Mouse (Mus musculus): Measurements from ENCODE around the gene 1810010H24Rik. TPM values are rescaled to one million over a fixed set of nuclear protein-coding genes. Genes with fewer than 3 reads are reported as not detected.

The 1810010H24Rik gene
- polyA plus RNA-seq, 1 experiment = 2.7 TPM

DNA sequence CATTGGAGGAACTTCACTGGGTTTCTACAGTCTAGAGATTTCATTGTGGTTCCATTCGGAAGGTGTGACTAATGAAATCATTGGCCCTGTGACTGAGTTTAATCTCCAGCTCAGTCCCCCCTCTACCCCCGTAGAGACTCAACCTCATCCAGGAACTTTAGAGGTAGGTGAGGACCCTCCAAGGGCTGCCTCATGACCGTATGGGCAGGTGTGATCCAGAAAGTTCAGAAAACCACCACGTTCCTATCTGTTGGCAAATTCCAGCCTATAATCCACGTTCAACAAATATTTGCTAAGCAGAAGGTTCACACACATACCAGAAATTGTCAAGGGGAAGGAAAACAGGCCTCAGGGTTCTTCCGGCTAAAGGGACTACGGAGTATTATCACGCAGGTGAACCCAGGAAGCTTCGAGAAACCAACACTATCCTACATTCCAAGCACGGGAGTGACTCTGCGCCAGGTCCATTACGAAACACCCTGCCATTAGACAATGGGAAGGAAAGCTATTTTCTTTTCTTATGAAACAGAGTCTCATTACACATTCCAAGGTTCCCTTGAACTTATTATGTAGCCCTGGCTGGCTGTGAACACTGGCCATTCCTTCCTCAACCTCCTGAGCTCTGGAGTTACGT lies 3.3 kb upstream of the 1810010H24Rik start:
- H3K4me3 ChIP-seq (ENCODE audit: low read depth, low read length) = no peak overlapping the region
- 41% methylated on average over 13 of the region's 13 CpGs for WGBS
- no peaks in the 10 kb centered on the region for H3K36me3 ChIP-seq (ENCODE audit: control insufficient read depth, insufficient read depth, low read length)
- no peak overlapping the region for H3K27ac ChIP-seq (ENCODE audit: insufficient read depth, low read depth, low read length)
- H3K27me3 ChIP-seq (ENCODE audit: control insufficient read depth, insufficient read depth, low read length) = peaks cover 6% of the 10 kb centered on the region; the same call in 1 of the 2 replicates
- H3K4me1 ChIP-seq (ENCODE audit: control insufficient read depth, insufficient read depth, insufficient read length, low read length) = peaks cover 8% of the 10 kb centered on the region; the same call in 1 of the 2 replicates
- TF ChIP-seq POLR2A (IDR thresholded peaks at IDR 0.05; ENCODE audit: low read depth, low read length) (no peak), CTCF (IDR thresholded peaks at IDR 0.05; ENCODE audit: extremely low read depth, insufficient read length, insufficient replicate concordance, low read depth, low read length) (no peak)

DNA sequence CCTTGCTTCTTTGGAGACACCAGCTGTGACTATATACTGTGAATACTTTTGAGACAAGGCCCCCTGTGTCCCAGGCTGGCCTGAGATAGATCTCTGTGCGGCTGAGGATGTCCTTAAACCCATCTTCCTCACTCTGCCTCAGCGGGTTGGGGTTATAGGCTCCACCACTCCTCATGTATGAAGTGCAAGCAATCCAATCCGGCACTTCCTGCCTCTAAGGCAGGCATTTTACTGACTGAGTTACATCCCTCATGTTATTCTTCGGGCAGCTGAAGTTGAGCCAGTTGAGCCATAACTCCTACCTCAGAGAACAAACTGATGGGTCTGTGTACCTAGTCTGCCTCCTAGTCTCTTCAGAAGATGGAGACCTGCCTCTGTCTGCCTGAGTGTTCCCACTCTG lies 1.1 kb upstream of the 1810010H24Rik start:
- H3K27me3 ChIP-seq (ENCODE audit: control insufficient read depth, insufficient read depth, low read length) = peaks cover 6% of the 10 kb centered on the region; the same call in 1 of the 2 replicates
- H3K36me3 ChIP-seq (ENCODE audit: control insufficient read depth, insufficient read depth, low read length) = no peaks in the 10 kb centered on the region
- peaks cover 9% of the 10 kb centered on the region for H3K4me1 ChIP-seq (ENCODE audit: control insufficient read depth, insufficient read depth, insufficient read length, low read length)
- 79% methylated on average over 4 of the region's 4 CpGs for WGBS
- H3K27ac ChIP-seq (ENCODE audit: insufficient read depth, low read depth, low read length) = no peak overlapping the region
- TF ChIP-seq POLR2A (IDR thresholded peaks at IDR 0.05; ENCODE audit: low read depth, low read length) = no peak
- no peak for TF ChIP-seq CTCF (IDR thresholded peaks at IDR 0.05; ENCODE audit: extremely low read depth, insufficient read length, insufficient replicate concordance, low read depth, low read length)
- H3K4me3 ChIP-seq (ENCODE audit: low read depth, low read length) = no peak overlapping the region

DNA sequence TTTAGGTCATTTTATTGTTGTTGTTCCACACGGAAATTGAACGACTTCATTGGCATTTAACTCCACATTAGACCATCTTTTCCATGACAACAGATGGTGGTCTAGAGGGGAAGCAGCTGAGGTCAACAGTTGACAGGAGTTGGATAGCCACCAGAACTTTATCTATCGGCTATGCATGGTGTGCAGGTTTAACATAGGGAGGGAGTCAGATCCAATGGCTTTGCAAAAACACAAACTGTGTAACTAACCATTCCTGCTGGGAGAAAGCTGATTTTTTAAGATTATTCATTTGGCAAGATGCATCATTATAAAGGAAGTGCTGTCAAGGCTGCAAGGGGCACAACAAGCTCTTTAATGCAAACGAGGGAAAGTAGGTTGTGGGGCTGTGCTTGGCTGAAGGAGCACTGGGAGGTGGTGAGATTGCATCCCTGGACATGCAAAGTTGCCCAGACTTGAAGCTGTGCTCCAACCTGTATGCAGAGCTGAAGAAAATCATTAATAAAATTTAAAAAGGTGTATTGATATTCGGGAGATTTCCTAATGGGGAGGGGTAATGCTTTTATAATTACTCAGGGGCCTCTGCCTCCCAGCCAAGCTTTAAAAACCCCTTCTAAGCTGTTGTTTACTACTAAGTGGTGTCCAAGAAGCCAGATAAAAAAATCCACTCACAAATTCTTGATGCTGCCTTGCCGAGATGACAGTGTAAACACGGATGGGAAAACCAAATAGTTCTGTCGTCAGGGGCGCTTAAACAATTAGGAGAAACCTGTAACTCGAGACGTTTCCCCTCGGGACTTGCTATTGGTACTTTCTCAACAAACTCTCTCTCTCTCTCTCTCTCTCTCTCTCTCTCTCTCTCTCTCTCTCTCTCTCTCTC lies 1.3 kb downstream of the 1810010H24Rik start:
- Histone ChIP-seq H3K4me1 (ENCODE audit: control insufficient read depth, insufficient read depth, insufficient read length, low read length) (peaks cover 13% of the 10 kb centered on the region), H3K4me3 (ENCODE audit: low read depth, low read length) (peak overlapping the region; percentile 84; the same call in 1 of the 2 replicates)
- WGBS = 9% methylated on average over 12 of the region's 12 CpGs

DNA sequence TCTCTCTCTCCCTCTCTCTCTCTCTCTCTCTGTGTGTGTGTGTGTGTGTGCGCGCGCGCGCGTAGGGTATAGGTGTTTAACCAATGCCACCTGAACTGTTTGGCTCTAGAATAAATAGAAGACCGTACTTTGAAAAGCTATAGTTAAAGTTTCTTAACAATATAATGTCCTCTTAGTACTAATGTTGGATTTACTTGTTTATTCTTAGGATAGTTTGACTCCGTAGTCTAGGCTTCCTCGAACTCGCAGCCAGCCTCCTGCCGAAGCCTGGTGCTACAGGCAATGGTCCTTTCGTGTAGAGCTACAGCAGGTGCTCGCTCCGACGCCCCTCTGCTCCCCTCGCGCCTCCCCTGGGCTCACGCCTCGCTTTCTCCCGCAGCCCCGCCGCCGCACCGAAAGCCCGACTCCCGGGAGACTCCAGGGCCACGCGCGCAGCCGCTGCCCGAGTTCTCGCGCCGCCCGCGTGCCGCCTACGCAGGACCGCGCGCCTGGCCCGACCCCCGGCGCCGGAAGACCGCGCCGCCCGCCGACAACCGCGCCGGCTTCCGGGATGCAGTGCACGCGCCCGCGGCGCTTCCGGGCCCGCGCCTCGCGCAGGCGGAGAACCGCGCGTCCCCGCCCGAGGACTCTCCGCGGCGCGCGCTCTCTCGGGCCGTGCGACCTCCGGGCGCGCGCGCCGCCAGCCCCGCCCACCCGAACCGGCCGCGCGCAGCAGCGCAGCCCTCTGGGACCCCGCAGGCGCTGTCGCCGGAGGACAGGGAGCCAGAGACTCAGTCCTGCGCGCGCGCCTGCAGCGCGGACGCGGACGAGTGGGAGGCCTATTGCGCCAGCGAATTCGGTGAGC lies 2.2 kb downstream of the 1810010H24Rik start:
- H3K27me3 ChIP-seq (ENCODE audit: control insufficient read depth, insufficient read depth, low read length) = peaks cover 6% of the 10 kb centered on the region; the same call in 1 of the 2 replicates
- under 1% methylated on average over 107 of the region's 107 CpGs for WGBS
- H3K4me1 ChIP-seq (ENCODE audit: control insufficient read depth, insufficient read depth, insufficient read length, low read length) = peaks cover 11% of the 10 kb centered on the region
- H3K36me3 ChIP-seq (ENCODE audit: control insufficient read depth, insufficient read depth, low read length) = no peaks in the 10 kb centered on the region
- peak overlapping the region; percentile 63 for H3K27ac ChIP-seq (ENCODE audit: insufficient read depth, low read depth, low read length)
- H3K4me3 ChIP-seq (ENCODE audit: low read depth, low read length) = peak overlapping the region; percentile 84
- TF ChIP-seq POLR2A (IDR thresholded peaks at IDR 0.05; ENCODE audit: low read depth, low read length) (peak; percentile 40; the same call in 1 of the 2 replicates), CTCF (IDR thresholded peaks at IDR 0.05; ENCODE audit: extremely low read depth, insufficient read length, insufficient replicate concordance, low read depth, low read length) (no peak)

More for the DNA sequence above, 1.3 kb downstream of the 1810010H24Rik start:
- H3K27ac ChIP-seq (ENCODE audit: insufficient read depth, low read depth, low read length) = no peak overlapping the region
- H3K27me3 ChIP-seq (ENCODE audit: control insufficient read depth, insufficient read depth, low read length) = peaks cover 6% of the 10 kb centered on the region; the same call in 1 of the 2 replicates
- TF ChIP-seq CTCF (IDR thresholded peaks at IDR 0.05; ENCODE audit: extremely low read depth, insufficient read length, insufficient replicate concordance, low read depth, low read length) (no peak), POLR2A (IDR thresholded peaks at IDR 0.05; ENCODE audit: low read depth, low read length) (no peak)
- H3K36me3 ChIP-seq (ENCODE audit: control insufficient read depth, insufficient read depth, low read length) = no peaks in the 10 kb centered on the region

DNA sequence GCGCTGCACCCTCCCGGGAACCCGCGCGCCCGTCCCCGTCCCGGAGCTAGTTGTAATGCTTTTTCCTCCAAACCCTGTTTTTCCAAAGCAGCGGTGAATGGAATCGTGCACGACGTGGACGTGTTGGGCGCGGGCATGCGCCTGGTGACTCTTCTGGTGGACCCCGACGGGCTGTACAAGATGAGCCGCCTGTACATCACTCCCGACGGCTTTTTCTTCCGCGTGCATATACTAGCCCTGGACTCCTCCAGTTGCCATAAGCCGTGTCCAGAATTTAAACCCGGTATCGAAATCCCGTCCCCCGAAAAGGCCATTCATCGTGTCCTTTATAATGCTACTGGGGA lies 2.8 kb downstream of the 1810010H24Rik start:
- Histone ChIP-seq H3K4me3 (ENCODE audit: low read depth, low read length) (peak overlapping the region; percentile 84), H3K4me1 (ENCODE audit: control insufficient read depth, insufficient read depth, insufficient read length, low read length) (peaks cover 8% of the 10 kb centered on the region), H3K36me3 (ENCODE audit: control insufficient read depth, insufficient read depth, low read length) (no peaks in the 10 kb centered on the region; the same call in 1 of the 2 replicates), H3K27me3 (ENCODE audit: control insufficient read depth, insufficient read depth, low read length) (peaks cover 6% of the 10 kb centered on the region; the same call in 1 of the 2 replicates), H3K27ac (ENCODE audit: insufficient read depth, low read depth, low read length) (peak overlapping the region; percentile 42)
- TF ChIP-seq CTCF (IDR thresholded peaks at IDR 0.05; ENCODE audit: extremely low read depth, insufficient read length, insufficient replicate concordance, low read depth, low read length) = no peak
- TF ChIP-seq POLR2A (IDR thresholded peaks at IDR 0.05; ENCODE audit: low read depth, low read length) = no peak
- WGBS = 2% methylated on average over 29 of the region's 29 CpGs

DNA sequence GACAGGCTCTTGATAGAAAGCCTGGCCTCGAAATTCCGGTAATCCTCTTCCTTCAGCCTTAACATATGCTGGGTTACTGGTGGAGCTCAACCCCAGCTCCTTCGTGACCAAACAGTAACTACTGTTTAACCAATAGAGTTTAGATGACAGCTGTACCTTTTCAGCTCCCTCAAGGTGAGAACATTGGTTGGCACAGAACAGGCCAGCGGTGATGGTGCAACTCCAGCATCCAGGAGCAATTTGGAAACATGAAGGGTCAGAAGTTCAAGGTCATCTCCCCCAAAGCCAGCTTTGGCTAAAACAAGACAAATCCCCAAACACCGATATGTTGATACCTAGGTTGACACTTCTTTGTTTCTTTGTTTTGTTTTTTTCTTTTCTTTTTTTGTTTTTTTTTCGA lies 3.3 kb downstream of the 1810010H24Rik start:
- Histone ChIP-seq H3K27ac (ENCODE audit: insufficient read depth, low read depth, low read length) (0 out of 2 replicates have a peak overlapping the region, but pooled peaks have one; percentile 42), H3K4me3 (ENCODE audit: low read depth, low read length) (peak overlapping the region; percentile 84; the same call in 1 of the 2 replicates), H3K4me1 (ENCODE audit: control insufficient read depth, insufficient read depth, insufficient read length, low read length) (peaks cover 8% of the 10 kb centered on the region), H3K36me3 (ENCODE audit: control insufficient read depth, insufficient read depth, low read length) (no peaks in the 10 kb centered on the region; the same call in 1 of the 2 replicates), H3K27me3 (ENCODE audit: control insufficient read depth, insufficient read depth, low read length) (peaks cover 6% of the 10 kb centered on the region; the same call in 1 of the 2 replicates)
- TF ChIP-seq POLR2A (IDR thresholded peaks at IDR 0.05; ENCODE audit: low read depth, low read length) (no peak), CTCF (IDR thresholded peaks at IDR 0.05; ENCODE audit: extremely low read depth, insufficient read length, insufficient replicate concordance, low read depth, low read length) (no peak)
- WGBS = 71% methylated on average over 6 of the region's 6 CpGs

Data from small intestine, adult 2 months (tissue).